Mouse (Mus musculus): ENCODE results near the gene Sik2. TPM values are rescaled to one million over a fixed set of nuclear protein-coding genes. Genes with fewer than 3 reads are reported as not detected.

Gene Sik2
- polyA plus RNA-seq, 1 experiment from 2014 or later = 13.4 TPM

DNA sequence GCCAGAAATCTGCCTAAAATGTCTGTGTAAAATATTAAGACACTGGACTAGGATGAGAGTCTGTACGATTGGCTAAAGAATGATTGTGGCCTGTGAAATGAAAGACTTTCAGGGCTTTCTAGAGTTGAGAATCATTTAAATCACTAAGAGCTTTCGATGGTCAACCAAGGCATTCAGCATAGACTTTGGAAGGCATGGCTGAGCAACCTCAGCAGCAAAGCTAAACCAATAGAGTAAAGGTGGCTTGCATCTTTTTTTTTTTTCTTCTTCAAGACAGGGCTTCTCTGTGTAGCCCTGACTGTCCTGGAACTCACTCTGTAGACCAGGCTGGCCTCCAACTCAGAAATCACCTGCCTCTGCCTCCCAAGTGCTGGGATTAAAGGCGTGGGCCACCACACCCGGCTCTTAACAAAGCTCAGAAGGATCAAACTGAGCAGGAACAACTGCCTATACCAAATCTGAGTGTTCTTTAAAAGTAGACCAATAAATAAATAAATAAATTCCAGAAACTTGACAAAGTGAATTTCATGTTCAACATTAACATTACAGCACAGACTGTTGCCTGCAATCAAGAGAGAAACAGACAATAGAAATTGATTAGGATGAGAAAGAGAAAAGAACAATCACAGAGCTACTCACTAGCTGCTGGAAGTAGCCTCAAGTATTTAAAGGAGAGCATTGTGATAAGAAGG is 27.2 kb downstream of the Sik2 start:
- no peaks in the 10 kb centered on the region for H3K36me3 ChIP-seq (ENCODE audit: control insufficient read depth, insufficient read depth, low read length)
- WGBS = 89% methylated on average over 4 of the region's 4 CpGs
- no peak overlapping the region for H3K4me2 ChIP-seq (ENCODE audit: low read length)
- H3K9ac ChIP-seq (ENCODE audit: low read length) = no peak overlapping the region
- H3K4me3 ChIP-seq (ENCODE audit: control insufficient read depth in 1 of 2, insufficient read depth in 1 of 2, low read depth in 1 of 2, low read length in 2 of 2) = no peak overlapping the region
- no peak for ATAC-seq (ENCODE audit: insufficient number of reproducible peaks, insufficient read depth, low FRiP score, low read depth)
- no peaks in the 10 kb centered on the region for H3K9me3 ChIP-seq (ENCODE audit: control insufficient read depth, low read length)
- H3K27ac ChIP-seq (replicated peaks in 1 of 2; ENCODE audit: control insufficient read depth in 1 of 2, insufficient read depth in 1 of 2, low read depth in 2 of 2, low read length in 2 of 2) = no peak overlapping the region
- no peaks in the 10 kb centered on the region for H3K27me3 ChIP-seq (ENCODE audit: control insufficient read depth, insufficient read depth, low read length)
- H3K4me1 ChIP-seq (ENCODE audit: control insufficient read depth in 2 of 2, insufficient read depth in 2 of 2, low read length in 2 of 2) = no peaks in the 10 kb centered on the region

DNA sequence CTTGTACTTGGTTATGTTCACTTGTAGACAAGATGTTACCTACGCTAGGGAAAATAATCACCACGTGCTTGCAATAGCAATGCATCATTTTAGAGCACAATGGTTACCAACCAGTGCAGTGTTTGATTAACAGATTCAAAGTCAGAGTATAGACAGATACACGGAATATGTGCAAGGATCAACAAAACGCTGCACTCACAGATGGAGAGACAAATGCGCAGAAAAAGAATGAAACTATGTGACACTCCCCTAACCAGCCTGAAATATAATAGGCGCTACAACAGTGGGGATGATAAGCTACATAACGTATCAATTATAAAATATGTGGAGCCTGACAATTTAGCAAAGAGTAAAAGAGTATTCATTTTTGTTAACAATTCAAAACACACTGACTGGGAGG is 34.2 kb downstream of the Sik2 start:
- no peak for ATAC-seq (ENCODE audit: insufficient number of reproducible peaks, insufficient read depth, low FRiP score, low read depth)
- Histone ChIP-seq H3K9me3 (ENCODE audit: control insufficient read depth, low read length) (no peaks in the 10 kb centered on the region), H3K27me3 (ENCODE audit: control insufficient read depth, insufficient read depth, low read length) (no peaks in the 10 kb centered on the region), H3K27ac (replicated peaks in 1 of 2; ENCODE audit: control insufficient read depth in 1 of 2, insufficient read depth in 1 of 2, low read depth in 2 of 2, low read length in 2 of 2) (no peak overlapping the region), H3K4me2 (ENCODE audit: low read length) (no peak overlapping the region), H3K36me3 (ENCODE audit: control insufficient read depth, insufficient read depth, low read length) (no peaks in the 10 kb centered on the region), H3K4me3 (ENCODE audit: control insufficient read depth in 1 of 2, insufficient read depth in 1 of 2, low read depth in 1 of 2, low read length in 2 of 2) (no peak overlapping the region), H3K4me1 (ENCODE audit: control insufficient read depth in 2 of 2, insufficient read depth in 2 of 2, low read length in 2 of 2) (no peaks in the 10 kb centered on the region), H3K9ac (ENCODE audit: low read length) (no peak overlapping the region)
- WGBS = 90% methylated on average over 7 of the region's 7 CpGs

DNA sequence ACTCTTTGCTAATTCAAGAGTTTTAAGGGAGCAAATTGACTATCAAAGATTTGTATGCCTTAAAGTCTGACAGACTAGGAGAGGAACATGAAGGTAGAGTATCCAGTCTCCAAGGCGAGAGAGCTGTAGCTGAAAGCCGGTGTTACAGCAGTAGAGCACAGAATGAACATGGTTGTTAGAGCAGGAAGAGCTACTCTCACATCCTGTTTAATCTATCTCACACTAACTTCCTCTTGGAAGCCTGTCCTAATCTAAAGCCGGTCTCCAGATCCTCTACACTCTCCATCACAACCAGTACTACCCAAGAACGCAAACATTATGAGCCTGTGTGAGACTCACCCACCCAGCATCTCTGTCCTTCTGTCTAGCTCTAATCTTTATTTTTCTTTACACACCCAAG is 38.5 kb downstream of the Sik2 start:
- Histone ChIP-seq H3K27me3 (ENCODE audit: control insufficient read depth, insufficient read depth, low read length) (no peaks in the 10 kb centered on the region), H3K4me2 (ENCODE audit: low read length) (no peak overlapping the region), H3K27ac (replicated peaks in 1 of 2; ENCODE audit: control insufficient read depth in 1 of 2, insufficient read depth in 1 of 2, low read depth in 2 of 2, low read length in 2 of 2) (no peak overlapping the region), H3K4me3 (ENCODE audit: control insufficient read depth in 1 of 2, insufficient read depth in 1 of 2, low read depth in 1 of 2, low read length in 2 of 2) (no peak overlapping the region), H3K9me3 (ENCODE audit: control insufficient read depth, low read length) (no peaks in the 10 kb centered on the region), H3K9ac (ENCODE audit: low read length) (no peak overlapping the region), H3K4me1 (ENCODE audit: control insufficient read depth in 2 of 2, insufficient read depth in 2 of 2, low read length in 2 of 2) (no peaks in the 10 kb centered on the region), H3K36me3 (ENCODE audit: control insufficient read depth, insufficient read depth, low read length) (no peaks in the 10 kb centered on the region)
- ATAC-seq (ENCODE audit: insufficient number of reproducible peaks, insufficient read depth, low FRiP score, low read depth) = no peak
- 63% methylated on average over 4 of the region's 4 CpGs for WGBS

DNA sequence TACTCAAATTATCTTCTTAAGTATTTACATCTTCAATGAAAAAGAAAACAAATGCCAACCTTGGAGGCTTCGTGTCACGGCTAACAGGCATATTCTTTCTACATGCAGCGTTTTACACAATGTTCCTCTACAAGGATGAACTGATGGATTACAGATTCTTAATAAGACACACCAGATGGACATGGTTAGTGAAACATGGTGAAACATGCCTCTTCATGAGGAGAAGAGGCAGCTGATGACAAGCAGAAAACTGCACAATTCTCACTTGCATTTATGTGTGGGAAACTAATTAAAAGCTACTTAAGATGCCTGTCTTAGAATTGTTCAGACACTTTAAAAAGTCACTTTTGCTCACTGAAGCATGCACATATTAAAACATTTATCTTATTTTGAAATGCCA is 39.6 kb downstream of the Sik2 start:
- Histone ChIP-seq H3K4me2 (ENCODE audit: low read length) (no peak overlapping the region), H3K9me3 (ENCODE audit: control insufficient read depth, low read length) (no peaks in the 10 kb centered on the region), H3K27ac (replicated peaks in 1 of 2; ENCODE audit: control insufficient read depth in 1 of 2, insufficient read depth in 1 of 2, low read depth in 2 of 2, low read length in 2 of 2) (no peak overlapping the region), H3K4me3 (ENCODE audit: control insufficient read depth in 1 of 2, insufficient read depth in 1 of 2, low read depth in 1 of 2, low read length in 2 of 2) (no peak overlapping the region), H3K4me1 (ENCODE audit: control insufficient read depth in 2 of 2, insufficient read depth in 2 of 2, low read length in 2 of 2) (no peaks in the 10 kb centered on the region), H3K9ac (ENCODE audit: low read length) (no peak overlapping the region), H3K27me3 (ENCODE audit: control insufficient read depth, insufficient read depth, low read length) (no peaks in the 10 kb centered on the region), H3K36me3 (ENCODE audit: control insufficient read depth, insufficient read depth, low read length) (no peaks in the 10 kb centered on the region)
- ATAC-seq (ENCODE audit: insufficient number of reproducible peaks, insufficient read depth, low FRiP score, low read depth) = no peak
- WGBS = 93% methylated on average over 3 of the region's 3 CpGs

DNA sequence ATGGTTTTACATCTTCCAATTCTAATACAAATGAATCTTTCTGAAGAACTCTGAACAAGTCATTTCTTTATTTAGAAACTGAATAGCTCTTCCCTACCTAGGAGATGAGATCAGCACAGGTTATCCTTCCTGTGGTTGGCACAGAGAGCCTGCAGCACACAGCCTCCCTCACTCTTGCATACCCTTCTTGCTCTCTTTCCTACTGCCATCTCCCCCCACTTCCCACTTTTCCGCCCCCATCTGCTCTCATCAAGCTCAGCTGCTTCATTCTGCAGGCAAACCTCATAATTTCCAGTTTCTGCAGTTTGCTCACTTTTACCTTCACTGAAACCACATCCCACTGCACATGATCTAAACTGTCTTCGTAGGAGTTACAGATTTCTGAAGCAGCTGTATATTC is 42.6 kb downstream of the Sik2 start:
- Histone ChIP-seq H3K4me3 (ENCODE audit: control insufficient read depth in 1 of 2, insufficient read depth in 1 of 2, low read depth in 1 of 2, low read length in 2 of 2) (no peak overlapping the region), H3K9ac (ENCODE audit: low read length) (no peak overlapping the region), H3K27me3 (ENCODE audit: control insufficient read depth, insufficient read depth, low read length) (no peaks in the 10 kb centered on the region), H3K4me1 (ENCODE audit: control insufficient read depth in 2 of 2, insufficient read depth in 2 of 2, low read length in 2 of 2) (no peaks in the 10 kb centered on the region), H3K4me2 (ENCODE audit: low read length) (no peak overlapping the region), H3K27ac (replicated peaks in 1 of 2; ENCODE audit: control insufficient read depth in 1 of 2, insufficient read depth in 1 of 2, low read depth in 2 of 2, low read length in 2 of 2) (no peak overlapping the region), H3K9me3 (ENCODE audit: control insufficient read depth, low read length) (no peaks in the 10 kb centered on the region), H3K36me3 (ENCODE audit: control insufficient read depth, insufficient read depth, low read length) (no peaks in the 10 kb centered on the region)
- WGBS = 69% methylated on average over 2 of the region's 2 CpGs
- ATAC-seq (ENCODE audit: insufficient number of reproducible peaks, insufficient read depth, low FRiP score, low read depth) = no peak

DNA sequence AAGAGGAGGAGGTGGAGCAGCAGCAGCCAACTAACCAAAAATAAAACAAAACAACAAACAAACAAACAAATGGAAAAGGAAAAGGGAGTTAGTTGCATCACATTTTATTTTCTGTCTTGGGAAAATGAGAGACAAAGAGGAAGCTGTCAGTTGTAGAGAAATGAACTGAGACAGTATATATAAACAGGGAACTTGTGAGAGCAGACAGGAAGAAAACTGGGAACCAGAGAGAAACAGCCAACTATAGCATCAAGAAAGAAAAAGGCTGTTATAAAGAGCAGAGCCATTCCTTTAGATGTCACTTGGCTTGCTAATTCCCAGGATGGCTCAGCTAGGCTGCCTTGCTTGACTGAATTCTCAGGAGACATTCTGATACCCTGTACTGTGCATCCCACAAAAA is 43.5 kb downstream of the Sik2 start:
- ATAC-seq (ENCODE audit: insufficient number of reproducible peaks, insufficient read depth, low FRiP score, low read depth) = no peak
- H3K4me1 ChIP-seq (ENCODE audit: control insufficient read depth in 2 of 2, insufficient read depth in 2 of 2, low read length in 2 of 2) = no peaks in the 10 kb centered on the region
- H3K9me3 ChIP-seq (ENCODE audit: control insufficient read depth, low read length) = no peaks in the 10 kb centered on the region
- H3K36me3 ChIP-seq (ENCODE audit: control insufficient read depth, insufficient read depth, low read length) = no peaks in the 10 kb centered on the region
- H3K4me3 ChIP-seq (ENCODE audit: control insufficient read depth in 1 of 2, insufficient read depth in 1 of 2, low read depth in 1 of 2, low read length in 2 of 2) = no peak overlapping the region
- H3K27ac ChIP-seq (replicated peaks in 1 of 2; ENCODE audit: control insufficient read depth in 1 of 2, insufficient read depth in 1 of 2, low read depth in 2 of 2, low read length in 2 of 2) = no peak overlapping the region
- H3K9ac ChIP-seq (ENCODE audit: low read length) = no peak overlapping the region
- H3K4me2 ChIP-seq (ENCODE audit: low read length) = no peak overlapping the region
- no peaks in the 10 kb centered on the region for H3K27me3 ChIP-seq (ENCODE audit: control insufficient read depth, insufficient read depth, low read length)

DNA sequence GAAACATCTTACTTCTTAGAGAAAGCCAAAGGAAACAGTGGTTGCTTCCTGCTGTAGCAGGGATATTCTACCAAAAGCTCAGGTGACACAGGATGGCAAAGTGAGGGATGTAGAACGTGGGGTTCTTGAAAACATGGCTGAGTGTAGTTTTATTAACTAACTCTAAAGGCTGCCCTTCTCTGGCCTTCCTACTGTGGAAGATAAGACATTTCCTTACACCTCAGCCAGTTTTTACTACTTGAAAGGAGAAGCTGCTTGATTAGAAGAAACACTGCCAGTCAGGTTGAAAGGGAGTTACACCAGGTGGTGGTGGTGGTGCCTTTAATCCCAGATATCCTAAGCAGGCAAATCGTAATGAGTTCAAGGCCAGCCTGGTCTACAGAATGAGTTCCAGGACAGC is 44.0 kb downstream of the Sik2 start:
- Histone ChIP-seq H3K4me2 (ENCODE audit: low read length) (no peak overlapping the region), H3K4me1 (ENCODE audit: control insufficient read depth in 2 of 2, insufficient read depth in 2 of 2, low read length in 2 of 2) (no peaks in the 10 kb centered on the region), H3K36me3 (ENCODE audit: control insufficient read depth, insufficient read depth, low read length) (no peaks in the 10 kb centered on the region), H3K9me3 (ENCODE audit: control insufficient read depth, low read length) (no peaks in the 10 kb centered on the region), H3K27me3 (ENCODE audit: control insufficient read depth, insufficient read depth, low read length) (no peaks in the 10 kb centered on the region), H3K4me3 (ENCODE audit: control insufficient read depth in 1 of 2, insufficient read depth in 1 of 2, low read depth in 1 of 2, low read length in 2 of 2) (no peak overlapping the region), H3K27ac (replicated peaks in 1 of 2; ENCODE audit: control insufficient read depth in 1 of 2, insufficient read depth in 1 of 2, low read depth in 2 of 2, low read length in 2 of 2) (no peak overlapping the region), H3K9ac (ENCODE audit: low read length) (no peak overlapping the region)
- WGBS = 79% methylated on average over 2 of the region's 2 CpGs
- ATAC-seq (ENCODE audit: insufficient number of reproducible peaks, insufficient read depth, low FRiP score, low read depth) = no peak

DNA sequence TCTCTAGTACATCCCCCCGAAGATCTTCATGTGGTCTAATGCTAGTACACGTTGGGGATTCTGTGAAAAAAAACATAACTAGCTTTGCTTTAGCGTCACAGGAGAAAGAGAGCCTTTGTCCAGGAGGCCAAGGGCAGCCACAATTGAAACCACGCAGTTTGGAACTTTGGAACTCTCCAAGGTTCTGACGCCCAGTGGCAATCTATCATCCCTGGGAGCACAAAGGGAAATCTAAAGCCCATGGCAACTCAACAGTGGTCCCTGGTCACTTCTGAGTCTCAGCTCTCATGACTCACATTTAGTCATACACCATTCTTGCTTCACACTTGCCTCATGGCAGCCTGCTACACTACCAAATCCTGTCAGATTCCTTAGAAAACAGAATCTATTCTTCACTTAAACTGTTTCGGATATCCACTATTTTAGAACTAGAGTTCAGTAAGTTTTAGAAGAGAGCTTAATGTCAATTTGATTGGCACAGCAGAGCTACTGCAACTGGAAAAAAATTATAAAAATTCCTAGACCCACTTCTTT is 50.9 kb downstream of the Sik2 start:
- no peak overlapping the region for H3K4me2 ChIP-seq (ENCODE audit: low read length)
- no peaks in the 10 kb centered on the region for H3K27me3 ChIP-seq (ENCODE audit: control insufficient read depth, insufficient read depth, low read length)
- H3K9ac ChIP-seq (ENCODE audit: low read length) = no peak overlapping the region
- no peak overlapping the region for H3K4me3 ChIP-seq (ENCODE audit: control insufficient read depth in 1 of 2, insufficient read depth in 1 of 2, low read depth in 1 of 2, low read length in 2 of 2)
- no peaks in the 10 kb centered on the region for H3K4me1 ChIP-seq (ENCODE audit: control insufficient read depth in 2 of 2, insufficient read depth in 2 of 2, low read length in 2 of 2)
- H3K27ac ChIP-seq (replicated peaks in 1 of 2; ENCODE audit: control insufficient read depth in 1 of 2, insufficient read depth in 1 of 2, low read depth in 2 of 2, low read length in 2 of 2) = no peak overlapping the region
- WGBS = 49% methylated on average over 6 of the region's 6 CpGs
- peaks cover 3% of the 10 kb centered on the region; the same call in 1 of the 2 replicates for H3K36me3 ChIP-seq (ENCODE audit: control insufficient read depth, insufficient read depth, low read length)
- H3K9me3 ChIP-seq (ENCODE audit: control insufficient read depth, low read length) = 0 out of 2 replicates have a peak, but pooled peaks cover 3% of the 10 kb centered on the region
- ATAC-seq (ENCODE audit: insufficient number of reproducible peaks, insufficient read depth, low FRiP score, low read depth) = no peak

Measured in heart, embryonic 14.5 days (tissue).